Mouse (Mus musculus): ENCODE results near the gene Gdi2.

The Gdi2 gene

GRCm38 (mm10) chr13:3610118-3610794, 72.4 kb downstream of the Gdi2 start:
- peak; percentile 59 for DNase-seq (ENCODE audit: low read depth, low spot score)
- Histone ChIP-seq H3K27me3 (ENCODE audit: control insufficient read depth, insufficient read depth, low read length, poor library complexity, severe bottlenecking) (no peaks in the 10 kb centered on the region), H3K36me3 (ENCODE audit: control insufficient read depth, insufficient read depth, low read length, poor library complexity, severe bottlenecking) (no peaks in the 10 kb centered on the region)

GRCm38 (mm10) chr13:3610795-3611438, 73.1 kb downstream of the Gdi2 start, which contains the start of gene Fam208b:
Gene Fam208b, minus strand, starts transcription at chr13:3611108.
- Histone ChIP-seq H3K27me3 (ENCODE audit: control insufficient read depth, insufficient read depth, low read length, poor library complexity, severe bottlenecking) (no peaks in the 10 kb centered on the region), H3K36me3 (ENCODE audit: control insufficient read depth, insufficient read depth, low read length, poor library complexity, severe bottlenecking) (no peaks in the 10 kb centered on the region)
- peak; percentile 99 for DNase-seq (ENCODE audit: low read depth, low spot score)

All from splenic B cell, adult 2 months (primary cell).